Mouse (Mus musculus) kidney, postnatal 14 days (tissue): ENCODE results near the gene Fbxw21.

Experiments used
- DNase-seq: peaks from one replicate; pipeline ENCODE4 v3.0.0; 2022; ENCODE audit warnings: mixed read lengths

Gene Fbxw21

GRCm38 (mm10) chr9:109111101-109111500, 50.7 kb downstream of the Fbxw21 start:
- DNase-seq: no peak

GRCm38 (mm10) chr9:109110240-109110639, 51.6 kb downstream of the Fbxw21 start:
- no peak for DNase-seq

- DNase-seq: no peak
Observed at GRCm38 (mm10) chr9:109107341-109107740, 54.5 kb downstream of the Fbxw21 start.

GRCm38 (mm10) chr9:109105648-109106047, 56.2 kb downstream of the Fbxw21 start:
- DNase-seq: no peak

- DNase-seq: peak; percentile 43
Observed at GRCm38 (mm10) chr9:109105011-109105410, 56.8 kb downstream of the Fbxw21 start.

- DNase-seq: no peak
Observed at GRCm38 (mm10) chr9:109104083-109104482, 57.8 kb downstream of the Fbxw21 start.

- DNase-seq: no peak
Observed at GRCm38 (mm10) chr9:109103250-109103649, 58.6 kb downstream of the Fbxw21 start.

GRCm38 (mm10) chr9:109102541-109102940, 59.3 kb downstream of the Fbxw21 start:
- no peak for DNase-seq

- no peak for DNase-seq
Observed at GRCm38 (mm10) chr9:109101933-109102445, 59.9 kb downstream of the Fbxw21 start.

- DNase-seq: no peak
Observed at GRCm38 (mm10) chr9:109100307-109100928, 61.4 kb downstream of the Fbxw21 start.

GRCm38 (mm10) chr9:109098969-109099368, 62.9 kb downstream of the Fbxw21 start:
- DNase-seq: peak; percentile 90

GRCm38 (mm10) chr9:109098366-109098765, 63.5 kb downstream of the Fbxw21 start:
- DNase-seq: no peak

GRCm38 (mm10) chr9:109097831-109098230, 64.0 kb downstream of the Fbxw21 start:
- peak; percentile 61 for DNase-seq

GRCm38 (mm10) chr9:109097291-109097690, 64.5 kb downstream of the Fbxw21 start:
- DNase-seq: no peak

GRCm38 (mm10) chr9:109096856-109097255, 65.0 kb downstream of the Fbxw21 start:
- DNase-seq: no peak

- no peak for DNase-seq
Observed at GRCm38 (mm10) chr9:109096251-109096661, 65.6 kb downstream of the Fbxw21 start.

- peak; percentile 86 for DNase-seq
Observed at GRCm38 (mm10) chr9:109095137-109095982, 66.5 kb downstream of the Fbxw21 start, which contains the start of gene Plxnb1. Plxnb1 (plus strand) TSS chr9:109095389.

- peak; percentile 54 for DNase-seq
Observed at GRCm38 (mm10) chr9:109094553-109095136, 67.2 kb downstream of the Fbxw21 start.

GRCm38 (mm10) chr9:109093786-109094552, 67.9 kb downstream of the Fbxw21 start:
- DNase-seq: peak; percentile 67

GRCm38 (mm10) chr9:109092799-109093198, 69.0 kb downstream of the Fbxw21 start:
- DNase-seq: no peak

GRCm38 (mm10) chr9:109091802-109092201, 70.0 kb downstream of the Fbxw21 start:
- no peak for DNase-seq

- DNase-seq: no peak
Observed at GRCm38 (mm10) chr9:109090446-109090845, 71.4 kb downstream of the Fbxw21 start.
